Comparison of ENCODE assay signal across 10 mouse cellular contexts in the genomic region with DNA sequence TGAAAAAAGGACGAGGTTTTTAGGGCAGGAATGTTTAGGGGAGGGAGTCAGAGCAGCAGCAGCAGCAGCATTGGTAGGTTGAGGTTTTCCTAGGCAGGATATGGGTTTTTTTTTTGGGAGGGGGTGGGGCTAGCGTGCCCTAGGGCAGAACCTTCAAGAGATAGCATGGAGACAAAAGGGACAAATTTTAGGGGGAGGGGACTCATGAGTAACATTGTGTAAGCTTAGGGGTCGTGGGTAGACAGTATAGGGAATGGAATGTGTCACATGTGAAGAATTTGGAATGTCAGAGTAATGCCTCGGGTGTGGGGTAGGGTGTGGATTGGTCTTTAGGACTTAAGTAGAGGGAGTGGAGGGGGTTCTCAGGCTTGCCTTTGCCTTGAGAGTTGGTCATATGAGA. TPM values are rescaled to one million over a fixed set of nuclear protein-coding genes. Genes with fewer than 3 reads are reported as not detected.
A peak's percentile ranks its signal among the peaks of the same experiment; 100 is the strongest.
DNase-seq lines count a peak whose midpoint lies in the region; ATAC-seq and TF ChIP-seq lines count a peak whose summit lies in the region.
"Had no signal": no experiment of that assay in that cellular context is flagged by ENCODE, and none has a peak within 500 bp of the region (broad histone marks: within the 10 kb centered on the region; RNA-seq: fewer than 3 reads in every experiment).

No protein-coding gene starts in this region.

- H3K27me3 ChIP-seq in heart, postnatal 0 days (ENCODE audit: control insufficient read depth, insufficient read depth, low read length) = no peaks in the 10 kb centered on the region
- no peaks in the 10 kb centered on the region for H3K27me3 ChIP-seq in forebrain, postnatal 0 days (ENCODE audit: insufficient read depth, low read length)
- no peaks in the 10 kb centered on the region for H3K27me3 ChIP-seq in midbrain, embryonic 10.5 days (ENCODE audit: low read depth, poor library complexity, severe bottlenecking)

- ATAC-seq in heart, postnatal 0 days (ENCODE audit: insufficient read depth, low read depth) = no peak
- ATAC-seq in forebrain, postnatal 0 days = no peak

- peak overlapping the region; percentile 95; the same call in 1 of the 2 replicates for H3K27ac ChIP-seq in heart, postnatal 0 days (ENCODE audit: low read depth)
- no peak overlapping the region for H3K27ac ChIP-seq in forebrain, postnatal 0 days (ENCODE audit: low read depth, low read length)
- no peak overlapping the region for H3K27ac ChIP-seq in midbrain, embryonic 10.5 days (replicated peaks)

- no peak for DNase-seq in heart, postnatal 0 days (ENCODE audit: low spot score)
- no peak for DNase-seq in heart, adult 11 months
- DNase-seq in ES-CJ7 (ENCODE audit: low read depth, low spot score) = peak; percentile 78
- no peak for DNase-seq in forebrain, postnatal 0 days
- DNase-seq in midbrain, embryonic 10.5 days (ENCODE audit: low spot score) = no peak
- DNase-seq in thymus, postnatal 14 days = no peak
- no peak for DNase-seq in cerebellum, adult 9-11 months
- no peak for DNase-seq in right cerebral cortex, postnatal 14 days

- H3K36me3 ChIP-seq in heart, postnatal 0 days (replicated peaks; ENCODE audit: control insufficient read depth, insufficient read depth, low read length) = peaks cover 23% of the 10 kb centered on the region
- H3K36me3 ChIP-seq in forebrain, postnatal 0 days (ENCODE audit: insufficient read depth) = 0 out of 2 replicates have a peak, but pooled peaks cover 2% of the 10 kb centered on the region
- peaks cover 31% of the 10 kb centered on the region for H3K36me3 ChIP-seq in midbrain, embryonic 10.5 days

- peak overlapping the region; percentile 67 for H3K4me3 ChIP-seq in heart, postnatal 0 days (ENCODE audit: low read depth, low read length)
- H3K4me3 ChIP-seq in forebrain, postnatal 0 days (ENCODE audit: low read depth, low read length) = peak overlapping the region; percentile 46
- H3K4me3 ChIP-seq in midbrain, embryonic 10.5 days = peak overlapping the region; percentile 65

- H3K4me1 ChIP-seq in heart, postnatal 0 days (ENCODE audit: control insufficient read depth, insufficient read depth) = no peaks in the 10 kb centered on the region
- H3K4me1 ChIP-seq in forebrain, postnatal 0 days (ENCODE audit: insufficient read depth) = no peaks in the 10 kb centered on the region
- peaks cover 8% of the 10 kb centered on the region for H3K4me1 ChIP-seq in midbrain, embryonic 10.5 days

- H3K9me3 ChIP-seq in heart, postnatal 0 days (replicated peaks; ENCODE audit: control insufficient read depth, low read length) = no peaks in the 10 kb centered on the region
- no peaks in the 10 kb centered on the region for H3K9me3 ChIP-seq in forebrain, postnatal 0 days (ENCODE audit: low read length)
- peaks cover 16% of the 10 kb centered on the region for H3K9me3 ChIP-seq in midbrain, embryonic 10.5 days (replicated peaks)

- no peak for TF ChIP-seq EP300 in heart, postnatal 0 days (IDR thresholded peaks at IDR 0.05; ENCODE audit: low read depth)

- TF ChIP-seq CTCF in heart, postnatal 0 days (IDR thresholded peaks at IDR 0.05; ENCODE audit: low read depth) = no peak
- TF ChIP-seq CTCF in forebrain, postnatal 0 days (IDR thresholded peaks at IDR 0.05; ENCODE audit: low read depth) = no peak

- peak overlapping the region; percentile 62 for H3K9ac ChIP-seq in heart, postnatal 0 days (replicated peaks; ENCODE audit: low read depth, low read length)
- 0 out of 2 replicates have a peak overlapping the region, but pooled peaks have one; percentile 62 for H3K9ac ChIP-seq in forebrain, postnatal 0 days

- 21% methylated on average over 4 of the region's 4 CpGs for WGBS in heart, postnatal 0 days
- WGBS in forebrain, postnatal 0 days = 30% methylated on average over 4 of the region's 4 CpGs
- WGBS in midbrain, embryonic 10.5 days = 24% methylated on average over 4 of the region's 4 CpGs

- H3K4me2 ChIP-seq in heart, postnatal 0 days (ENCODE audit: low read depth, low read length) = peak overlapping the region; percentile 60
- peak overlapping the region; percentile 56 for H3K4me2 ChIP-seq in forebrain, postnatal 0 days (ENCODE audit: low read depth)

RNA-seq across cellular contexts. Expression of a gene that starts 0.6 kb away (rescaled TPM):
- total RNA-seq in heart, postnatal 0 days (2014; rRNA removed; ENCODE audit: low replicate concordance) = 3.1 TPM in 1 of 2 replicates, not detected in the other
- polyA plus RNA-seq in heart, postnatal 0 days (2015; fragmentation: Nextera tagmentation; extraction: Ambion mirVana) = not detected in 2 replicates
- total RNA-seq in forebrain, postnatal 0 days (2014; rRNA removed) = 0.76 and 1.2 TPM in 2 replicates
- polyA plus RNA-seq in forebrain, postnatal 0 days (2015; fragmentation: Nextera tagmentation; extraction: Ambion mirVana) = 0.91 TPM in 1 of 2 replicates, not detected in the other
- 0.36 and 0.50 TPM in 2 replicates for polyA plus RNA-seq in midbrain, embryonic 10.5 days (2016; fragmentation: Nextera tagmentation; extraction: Ambion mirVana)
- total RNA-seq: adrenal gland, adult 8-10 months; layer of hippocampus, adult 8-10 months had no signal

RNA-seq across cellular contexts. Expression of a gene that starts 5.5 kb away (rescaled TPM):
- total RNA-seq in heart, postnatal 0 days (2014; rRNA removed; ENCODE audit: low replicate concordance) = 12.6 and 22.6 TPM in 2 replicates
- 11.0 and 13.6 TPM in 2 replicates for polyA plus RNA-seq in heart, postnatal 0 days (2015; fragmentation: Nextera tagmentation; extraction: Ambion mirVana)
- total RNA-seq in forebrain, postnatal 0 days (2014; rRNA removed) = 87.2 and 89.6 TPM in 2 replicates
- polyA plus RNA-seq in forebrain, postnatal 0 days (2015; fragmentation: Nextera tagmentation; extraction: Ambion mirVana) = 139 TPM in 2 replicates
- polyA plus RNA-seq in midbrain, embryonic 10.5 days (2016; fragmentation: Nextera tagmentation; extraction: Ambion mirVana) = 85.9 and 90.5 TPM in 2 replicates

RNA-seq across cellular contexts. Expression of a gene that starts 8.6 kb away (rescaled TPM):
- 24.2 and 52.7 TPM in 2 replicates for total RNA-seq in heart, postnatal 0 days (2014; rRNA removed; ENCODE audit: low replicate concordance)
- 27.1 and 29.2 TPM in 2 replicates for polyA plus RNA-seq in heart, postnatal 0 days (2015; fragmentation: Nextera tagmentation; extraction: Ambion mirVana)
- 29.0 and 32.2 TPM in 2 replicates for total RNA-seq in forebrain, postnatal 0 days (2014; rRNA removed)
- polyA plus RNA-seq in forebrain, postnatal 0 days (2015; fragmentation: Nextera tagmentation; extraction: Ambion mirVana) = 30.8 and 31.5 TPM in 2 replicates
- polyA plus RNA-seq in midbrain, embryonic 10.5 days (2016; fragmentation: Nextera tagmentation; extraction: Ambion mirVana) = 16.7 and 23.2 TPM in 2 replicates

RNA-seq across cellular contexts. Expression of a gene that starts 25.8 kb away (rescaled TPM):
- 2.8 and 9.9 TPM in 2 replicates for total RNA-seq in heart, postnatal 0 days (2014; rRNA removed; ENCODE audit: low replicate concordance)
- polyA plus RNA-seq in heart, postnatal 0 days (2015; fragmentation: Nextera tagmentation; extraction: Ambion mirVana) = 21.3 and 22.7 TPM in 2 replicates
- 15.9 and 21.0 TPM in 2 replicates for total RNA-seq in forebrain, postnatal 0 days (2014; rRNA removed)
- polyA plus RNA-seq in forebrain, postnatal 0 days (2015; fragmentation: Nextera tagmentation; extraction: Ambion mirVana) = 36.4 and 41.2 TPM in 2 replicates
- polyA plus RNA-seq in midbrain, embryonic 10.5 days (2016; fragmentation: Nextera tagmentation; extraction: Ambion mirVana) = 40.2 and 44.5 TPM in 2 replicates

RNA-seq across cellular contexts. Expression of a gene that starts 28.0 kb away (rescaled TPM):
- total RNA-seq in heart, postnatal 0 days (2014; rRNA removed; ENCODE audit: low replicate concordance) = 0.92 and 5.8 TPM in 2 replicates
- 1.8 and 2.2 TPM in 2 replicates for polyA plus RNA-seq in heart, postnatal 0 days (2015; fragmentation: Nextera tagmentation; extraction: Ambion mirVana)
- total RNA-seq in forebrain, postnatal 0 days (2014; rRNA removed) = 149 and 202 TPM in 2 replicates
- 59.3 and 66.3 TPM in 2 replicates for polyA plus RNA-seq in forebrain, postnatal 0 days (2015; fragmentation: Nextera tagmentation; extraction: Ambion mirVana)
- polyA plus RNA-seq in midbrain, embryonic 10.5 days (2016; fragmentation: Nextera tagmentation; extraction: Ambion mirVana) = 17.0 and 17.6 TPM in 2 replicates
